Comparison of ENCODE assay signal across 9 mouse cellular contexts in genomic region chr9:14750901-14751502, GRCm38 (mm10). TPM values are rescaled to one million over a fixed set of nuclear protein-coding genes. Genes with fewer than 3 reads are reported as not detected.
A peak's percentile ranks its signal among the peaks of the same experiment; 100 is the strongest.
DNase-seq lines count a peak whose midpoint lies in the region; ATAC-seq and TF ChIP-seq lines count a peak whose summit lies in the region.
"Had no signal": no experiment of that assay in that cellular context is flagged by ENCODE, and none has a peak within 500 bp of the region (broad histone marks: within the 10 kb centered on the region; RNA-seq: fewer than 3 reads in every experiment).

No protein-coding gene starts in this region.

- H3K4me1 ChIP-seq in heart, embryonic 10.5 days: peaks cover 15% of the 10 kb centered on the region
- H3K4me1 ChIP-seq in liver, postnatal 0 days (ENCODE audit: insufficient read depth): peaks cover 10% of the 10 kb centered on the region
- H3K4me1 ChIP-seq in stomach, embryonic 15.5 days: peaks cover 15% of the 10 kb centered on the region; the same call in 1 of the 2 replicates

- H3K9ac ChIP-seq in liver, postnatal 0 days (replicated peaks): no peak overlapping the region; the same call in 1 of the 2 replicates
- H3K9ac ChIP-seq in stomach, embryonic 15.5 days: peak overlapping the region; percentile 37; the same call in 1 of the 2 replicates

- peak; percentile 73 for DNase-seq in heart, embryonic 10.5 days (ENCODE audit: low spot score)
- DNase-seq in heart, adult 11 months: no peak
- peak; percentile 49 for DNase-seq in adrenal gland, postnatal 14 days
- peak; percentile 4 to 32 for DNase-seq in heart, postnatal 10 days
- no peak for DNase-seq in liver, postnatal 0 days
- no peak for DNase-seq in right cerebral cortex, postnatal 14 days
- no peak for DNase-seq in embryo, embryonic 11 days

- peak overlapping the region; percentile 85 for H3K27ac ChIP-seq in heart, embryonic 10.5 days
- H3K27ac ChIP-seq in liver, postnatal 0 days (ENCODE audit: low read depth): no peak overlapping the region
- H3K27ac ChIP-seq in stomach, embryonic 15.5 days: no peak overlapping the region

- 48% methylated on average over 42 of the region's 42 CpGs for WGBS in heart, embryonic 10.5 days
- WGBS in liver, postnatal 0 days (ENCODE audit: insufficient replicate concordance): 65% methylated on average over 42 of the region's 42 CpGs
- WGBS in stomach, embryonic 15.5 days: 62% methylated on average over 42 of the region's 42 CpGs

- peak overlapping the region; percentile 70 for H3K4me3 ChIP-seq in heart, embryonic 10.5 days
- H3K4me3 ChIP-seq in liver, postnatal 0 days (ENCODE audit: low read depth, low read length): peak overlapping the region; percentile 55
- peak overlapping the region; percentile 61 for H3K4me3 ChIP-seq in stomach, embryonic 15.5 days (replicated peaks)

- peaks cover 27% of the 10 kb centered on the region for H3K27me3 ChIP-seq in heart, embryonic 10.5 days (ENCODE audit: insufficient read depth, poor library complexity, severe bottlenecking)
- H3K27me3 ChIP-seq in liver, postnatal 0 days (ENCODE audit: insufficient read depth, low read length): 0 out of 2 replicates have a peak, but pooled peaks cover 8% of the 10 kb centered on the region
- H3K27me3 ChIP-seq in stomach, embryonic 15.5 days (replicated peaks): no peaks in the 10 kb centered on the region

- intact Hi-C loops in heart, postnatal 10 days (cut with DNase I): no loop called here

- no peaks in the 10 kb centered on the region for H3K9me3 ChIP-seq in heart, embryonic 10.5 days
- no peaks in the 10 kb centered on the region for H3K9me3 ChIP-seq in liver, postnatal 0 days (ENCODE audit: low read length)
- no peaks in the 10 kb centered on the region for H3K9me3 ChIP-seq in stomach, embryonic 15.5 days

- H3K36me3 ChIP-seq in heart, embryonic 10.5 days: no peaks in the 10 kb centered on the region
- no peaks in the 10 kb centered on the region for H3K36me3 ChIP-seq in liver, postnatal 0 days (replicated peaks; ENCODE audit: insufficient read depth, low read length)
- no peaks in the 10 kb centered on the region; the same call in 1 of the 2 replicates for H3K36me3 ChIP-seq in stomach, embryonic 15.5 days

- ATAC-seq in liver, postnatal 0 days: no peak; the same call in 1 of the 2 replicates
- no peak; the same call in 1 of the 2 replicates for ATAC-seq in stomach, embryonic 15.5 days (ENCODE audit: insufficient read depth, low FRiP score, low read depth)

- peak overlapping the region; percentile 89 for H3K4me2 ChIP-seq in liver, postnatal 0 days (ENCODE audit: low read depth, low read length)
- peak overlapping the region; percentile 98 for H3K4me2 ChIP-seq in stomach, embryonic 15.5 days

- no peak for TF ChIP-seq CTCF in liver, postnatal 0 days (IDR thresholded peaks at IDR 0.05; ENCODE audit: low read depth)

- TF ChIP-seq EP300 in liver, postnatal 0 days (IDR thresholded peaks at IDR 0.05; ENCODE audit: low read depth): no peak

RNA-seq across cellular contexts. Expression of gene Fut4, which starts 1.2 kb away (rescaled TPM):
- 3.3 and 4.0 TPM in 2 replicates for polyA plus RNA-seq in heart, embryonic 10.5 days (2016; fragmentation: Nextera tagmentation; extraction: Ambion mirVana)
- total RNA-seq in adrenal gland, postnatal 14 days (2021): 1.5 and 2.7 TPM in 2 replicates
- 1 to 10 TPM in 1 of 2 experiments, under 1 TPM in 1; 0.69 to 1.1 TPM for total RNA-seq in heart, postnatal 10 days (2021)
- polyA plus RNA-seq in liver, postnatal 0 days (2015; fragmentation: Nextera tagmentation; extraction: Ambion mirVana): 0.32 and 0.49 TPM in 2 replicates
- 6.6 and 7.5 TPM in 2 replicates for polyA plus RNA-seq in stomach, embryonic 15.5 days (2015; fragmentation: Nextera tagmentation; extraction: Ambion mirVana)

RNA-seq across cellular contexts. Expression of gene Piwil4, which starts 10.5 kb away (rescaled TPM):
- polyA plus RNA-seq in heart, embryonic 10.5 days (2016; fragmentation: Nextera tagmentation; extraction: Ambion mirVana): not detected in 2 replicates
- not detected in 2 replicates for total RNA-seq in adrenal gland, postnatal 14 days (2021)
- not detected for total RNA-seq in heart, postnatal 10 days (2021)
- polyA plus RNA-seq in liver, postnatal 0 days (2015; fragmentation: Nextera tagmentation; extraction: Ambion mirVana): 0.06 and 0.09 TPM in 2 replicates
- 0.10 and 0.14 TPM in 2 replicates for polyA plus RNA-seq in stomach, embryonic 15.5 days (2015; fragmentation: Nextera tagmentation; extraction: Ambion mirVana)

RNA-seq across cellular contexts. Expression of gene 1700012B09Rik, which starts 19.8 kb away (rescaled TPM):
- not detected in 2 replicates for polyA plus RNA-seq in heart, embryonic 10.5 days (2016; fragmentation: Nextera tagmentation; extraction: Ambion mirVana)
- not detected in 2 replicates for total RNA-seq in adrenal gland, postnatal 14 days (2021)
- not detected for total RNA-seq in heart, postnatal 10 days (2021)
- not detected in 2 replicates for polyA plus RNA-seq in liver, postnatal 0 days (2015; fragmentation: Nextera tagmentation; extraction: Ambion mirVana)
- polyA plus RNA-seq in stomach, embryonic 15.5 days (2015; fragmentation: Nextera tagmentation; extraction: Ambion mirVana): not detected in 2 replicates
- polyA plus RNA-seq: large intestine, adult 2 months had no signal

RNA-seq across cellular contexts. Expression of gene Mre11a, which starts 33.5 kb away (rescaled TPM):
- polyA plus RNA-seq in heart, embryonic 10.5 days (2016; fragmentation: Nextera tagmentation; extraction: Ambion mirVana): 25.5 and 27.5 TPM in 2 replicates
- 16.6 and 18.7 TPM in 2 replicates for total RNA-seq in adrenal gland, postnatal 14 days (2021)
- 10 to 100 TPM; 13.4 to 16.1 TPM for total RNA-seq in heart, postnatal 10 days (2021)
- 5.7 and 6.8 TPM in 2 replicates for polyA plus RNA-seq in liver, postnatal 0 days (2015; fragmentation: Nextera tagmentation; extraction: Ambion mirVana)
- 20.2 and 24.7 TPM in 2 replicates for polyA plus RNA-seq in stomach, embryonic 15.5 days (2015; fragmentation: Nextera tagmentation; extraction: Ambion mirVana)

RNA-seq across cellular contexts. Expression of gene Ankrd49, which starts 33.7 kb away (rescaled TPM):
- polyA plus RNA-seq in heart, embryonic 10.5 days (2016; fragmentation: Nextera tagmentation; extraction: Ambion mirVana): 32.1 and 39.3 TPM in 2 replicates
- total RNA-seq in adrenal gland, postnatal 14 days (2021): 14.3 and 18.1 TPM in 2 replicates
- 1 to 10 TPM; 7.7 to 8.2 TPM for total RNA-seq in heart, postnatal 10 days (2021)
- polyA plus RNA-seq in liver, postnatal 0 days (2015; fragmentation: Nextera tagmentation; extraction: Ambion mirVana): 21.2 and 23.4 TPM in 2 replicates
- 39.6 and 42.6 TPM in 2 replicates for polyA plus RNA-seq in stomach, embryonic 15.5 days (2015; fragmentation: Nextera tagmentation; extraction: Ambion mirVana)

Comparison
In these comparisons a context has a peak if more than half of its experiments do, and no peak if none do; other contexts are left out.
1. DNase-seq: peak in heart, embryonic 10.5 days (single experiment), adrenal gland, postnatal 14 days (single experiment) and heart, postnatal 10 days (2 of 2); none in heart, adult 11 months (single experiment), liver, postnatal 0 days (single experiment), right cerebral cortex, postnatal 14 days (single experiment) and embryo, embryonic 11 days (single experiment).
2. Peak in every context shown above with its lines, with median percentiles within 50 percentile points of each other: H3K4me3 ChIP-seq.